Mouse (Mus musculus): ENCODE measurements around the gene Cryaa. TPM values are rescaled to one million over a fixed set of nuclear protein-coding genes. Genes with fewer than 3 reads are reported as not detected.

The Cryaa gene
- polyA plus RNA-seq, 1 experiment from 2014 or later = 14.2 TPM

Other genes starting within 250 kb of the Cryaa start
- 32.7 and 34.9 TPM in 2 replicates for gene Wdr4, start 157.8 kb upstream of the Cryaa start, polyA plus RNA-seq (2015; fragmentation: Nextera tagmentation; extraction: Ambion mirVana)
- gene Ndufv3, start 157.7 kb upstream of the Cryaa start, polyA plus RNA-seq (2015; fragmentation: Nextera tagmentation; extraction: Ambion mirVana) = 271 and 272 TPM in 2 replicates
- gene Pknox1, start 113.1 kb upstream of the Cryaa start, polyA plus RNA-seq (2015; fragmentation: Nextera tagmentation; extraction: Ambion mirVana) = 26.6 and 28.2 TPM in 2 replicates
- 5.4 and 5.8 TPM in 2 replicates for gene Cbs, start 40.6 kb upstream of the Cryaa start, polyA plus RNA-seq (2015; fragmentation: Nextera tagmentation; extraction: Ambion mirVana)
- gene U2af1, start 18.9 kb upstream of the Cryaa start, polyA plus RNA-seq (2015; fragmentation: Nextera tagmentation; extraction: Ambion mirVana) = 255 and 272 TPM in 2 replicates
- 33.6 and 35.5 TPM in 2 replicates for gene Sik1, start 178.0 kb downstream of the Cryaa start, polyA plus RNA-seq (2015; fragmentation: Nextera tagmentation; extraction: Ambion mirVana)

Data from embryonic facial prominence, embryonic 15.5 days (tissue).